Mouse (Mus musculus): ENCODE results near the gene H2afv. TPM values are rescaled to one million over a fixed set of nuclear protein-coding genes. Genes with fewer than 3 reads are reported as not detected.
A peak's percentile ranks its signal among the peaks of the same experiment; 100 is the strongest.

Gene H2afv
- 100 to 1,000 TPM; 131 to 311 (median 156) TPM for polyA plus RNA-seq (2017; shearing (Covaris generic))

DNA sequence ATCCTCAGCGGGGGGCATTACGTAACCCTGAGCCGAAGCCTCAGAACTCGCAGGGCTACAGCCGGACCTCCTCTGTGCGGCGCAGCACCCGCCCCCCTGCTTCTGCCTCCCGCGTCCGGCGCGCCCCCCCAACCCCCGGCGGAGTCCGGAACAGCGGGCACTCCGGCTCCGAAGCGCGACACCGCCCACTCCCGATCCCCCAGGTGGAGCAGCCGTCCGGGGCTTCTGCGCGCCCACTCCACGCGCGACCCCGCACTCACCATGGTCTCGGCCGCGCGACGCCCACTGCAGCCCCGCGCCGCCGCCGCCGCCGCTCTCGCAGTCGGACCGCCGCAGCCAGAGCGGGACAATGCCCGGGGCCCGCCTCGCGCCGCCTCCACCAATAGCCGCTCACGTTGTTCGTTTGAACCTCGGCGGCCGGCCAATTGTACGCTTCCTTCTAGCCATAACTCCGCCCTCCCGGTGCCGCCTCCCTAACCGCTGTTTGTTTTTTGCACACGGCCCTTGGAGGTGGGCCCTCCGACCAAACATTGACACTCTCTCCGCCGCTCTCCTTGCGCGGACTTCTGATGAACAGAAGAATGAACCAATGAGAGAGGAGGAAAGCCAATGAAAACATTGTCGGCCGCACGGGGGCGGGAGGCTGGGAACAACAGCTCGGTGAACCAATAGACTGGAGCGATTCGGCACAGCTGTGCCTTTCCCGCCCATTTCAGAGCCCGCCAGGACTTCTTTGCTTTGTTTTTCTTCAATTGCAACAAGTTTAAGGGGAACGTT lies at the start of gene H2afv:
Gene H2afv (minus strand): TSS at position 367 of the 777 bp plus-strand sequence.
- ATAC-seq: peak; percentile 95

DNA sequence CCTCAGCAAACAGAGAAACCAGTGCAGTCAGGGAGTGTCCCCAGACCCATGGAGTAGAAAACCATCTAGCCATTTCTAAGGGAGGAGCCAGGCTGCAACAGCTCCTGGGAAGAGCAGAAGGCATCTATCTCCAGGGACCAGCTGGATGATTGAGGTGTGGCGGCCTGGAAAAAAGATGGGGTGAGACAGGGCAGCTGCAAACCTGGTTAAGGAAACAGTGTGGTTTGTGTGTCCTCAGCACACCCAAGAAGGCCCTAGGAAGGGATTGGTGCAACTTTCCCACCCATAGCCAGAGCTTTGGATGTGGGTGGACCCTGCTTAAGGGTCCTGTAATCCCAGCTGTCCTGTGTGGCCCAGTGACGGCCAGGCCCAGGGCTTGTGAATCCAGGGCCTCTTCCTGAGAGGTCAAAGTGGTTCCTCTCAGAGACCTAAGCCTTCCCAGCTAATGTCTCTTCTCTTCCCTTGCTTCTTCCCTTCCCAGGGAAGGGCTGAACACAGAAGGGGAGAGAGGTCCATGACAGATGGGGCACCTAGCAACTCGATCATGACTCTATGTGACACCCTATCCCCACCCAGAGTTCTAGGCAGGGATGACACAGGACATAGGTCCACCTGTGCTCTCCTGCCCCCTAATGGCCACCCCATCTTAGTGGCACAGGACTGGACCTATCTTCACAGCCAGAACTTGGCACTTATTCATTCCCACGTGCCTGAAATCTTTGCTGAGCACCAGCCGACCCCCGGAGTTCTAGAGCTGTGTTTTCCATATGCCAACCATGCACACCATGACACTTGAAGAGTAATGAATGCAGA lies 45.7 kb upstream of the H2afv start:
- peak; percentile 46 for ATAC-seq

DNA sequence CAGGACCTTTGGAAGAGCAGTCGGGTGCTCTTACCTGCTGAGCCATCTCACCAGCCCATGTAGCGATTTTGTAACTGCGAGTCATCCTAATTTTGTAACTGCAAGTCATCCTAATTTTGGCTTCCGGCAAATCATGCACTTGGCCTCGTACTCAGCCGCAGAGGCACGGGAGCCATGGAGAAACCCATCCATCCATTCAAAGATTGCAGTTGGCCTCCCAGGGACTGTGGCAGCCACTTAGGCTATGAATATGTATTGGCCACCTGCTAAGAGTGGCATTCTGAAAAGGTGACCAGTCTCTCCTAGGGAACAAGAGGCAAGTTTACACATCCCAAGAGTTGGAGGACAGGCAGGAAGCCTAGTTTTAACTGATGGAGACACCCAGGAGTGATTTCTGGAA lies 45.0 kb upstream of the H2afv start:
- ATAC-seq: no peak

DNA sequence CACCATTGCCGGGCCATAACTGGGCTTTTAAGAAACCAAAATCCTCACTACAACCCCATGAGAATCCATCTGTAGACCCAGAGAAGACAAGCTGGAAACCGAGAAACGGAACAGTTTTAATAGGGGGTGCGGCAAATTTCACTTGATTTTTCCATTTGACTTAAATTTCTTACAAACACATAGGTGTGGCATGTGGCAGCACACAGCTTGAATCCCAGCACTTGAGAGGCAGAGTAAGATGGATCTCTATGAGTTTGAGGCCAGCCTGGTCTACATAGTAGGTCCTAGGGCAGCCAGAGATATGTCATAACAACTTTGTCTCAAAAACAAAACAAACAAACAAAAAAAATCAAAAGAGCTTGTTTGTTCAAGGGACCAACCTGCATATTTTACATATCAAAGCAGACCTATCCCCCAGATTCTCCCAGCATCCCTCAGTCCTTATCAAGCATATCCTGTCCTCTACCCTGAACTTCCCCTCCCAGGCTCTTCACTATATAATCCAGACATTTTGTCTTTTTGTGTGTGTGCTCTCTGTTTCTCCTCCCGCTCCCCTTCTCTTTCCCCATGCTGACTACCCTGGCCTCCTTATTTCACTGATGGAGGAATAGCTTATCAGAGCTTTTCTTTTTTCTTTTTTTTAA lies 43.9 kb upstream of the H2afv start:
- no peak for ATAC-seq

DNA sequence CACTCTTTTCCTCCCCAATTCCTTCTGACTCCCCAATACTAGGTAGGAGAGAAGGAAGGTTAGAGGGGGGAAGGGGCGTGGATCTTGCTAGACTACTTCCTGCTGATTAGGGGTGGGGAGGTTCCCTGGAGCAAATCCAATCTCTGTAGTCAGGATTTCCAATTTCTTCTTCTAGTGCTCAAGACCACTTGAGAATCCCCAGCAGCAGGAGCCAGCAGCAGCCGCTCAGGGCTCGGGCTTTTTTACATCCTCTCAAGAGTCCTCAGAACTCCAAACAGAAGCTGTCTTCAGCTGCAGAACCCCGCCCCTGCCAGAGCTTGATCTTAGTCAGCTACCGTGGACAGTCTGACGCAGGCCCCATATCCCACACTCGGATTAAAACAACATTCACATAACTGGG lies 43.3 kb upstream of the H2afv start:
- no peak for ATAC-seq

DNA sequence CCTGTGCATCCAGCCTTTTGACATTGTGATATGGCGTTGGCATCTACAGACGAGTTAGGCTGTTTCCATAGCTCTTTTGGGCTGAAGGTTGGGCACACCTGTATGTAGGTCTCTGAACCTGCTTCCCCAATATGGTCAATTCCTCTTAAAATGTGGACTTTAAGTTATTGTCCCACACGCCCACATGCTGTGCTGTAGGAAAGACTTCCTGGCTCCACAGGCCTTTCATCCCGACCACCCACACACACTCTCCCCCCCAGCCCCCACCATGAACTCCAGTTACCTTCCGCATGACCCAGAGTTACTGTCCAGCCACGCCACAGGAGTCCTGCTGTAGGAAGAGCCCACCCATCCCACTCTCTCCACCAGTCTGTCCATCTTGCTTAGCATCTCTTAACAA lies 42.7 kb upstream of the H2afv start:
- ATAC-seq: no peak

DNA sequence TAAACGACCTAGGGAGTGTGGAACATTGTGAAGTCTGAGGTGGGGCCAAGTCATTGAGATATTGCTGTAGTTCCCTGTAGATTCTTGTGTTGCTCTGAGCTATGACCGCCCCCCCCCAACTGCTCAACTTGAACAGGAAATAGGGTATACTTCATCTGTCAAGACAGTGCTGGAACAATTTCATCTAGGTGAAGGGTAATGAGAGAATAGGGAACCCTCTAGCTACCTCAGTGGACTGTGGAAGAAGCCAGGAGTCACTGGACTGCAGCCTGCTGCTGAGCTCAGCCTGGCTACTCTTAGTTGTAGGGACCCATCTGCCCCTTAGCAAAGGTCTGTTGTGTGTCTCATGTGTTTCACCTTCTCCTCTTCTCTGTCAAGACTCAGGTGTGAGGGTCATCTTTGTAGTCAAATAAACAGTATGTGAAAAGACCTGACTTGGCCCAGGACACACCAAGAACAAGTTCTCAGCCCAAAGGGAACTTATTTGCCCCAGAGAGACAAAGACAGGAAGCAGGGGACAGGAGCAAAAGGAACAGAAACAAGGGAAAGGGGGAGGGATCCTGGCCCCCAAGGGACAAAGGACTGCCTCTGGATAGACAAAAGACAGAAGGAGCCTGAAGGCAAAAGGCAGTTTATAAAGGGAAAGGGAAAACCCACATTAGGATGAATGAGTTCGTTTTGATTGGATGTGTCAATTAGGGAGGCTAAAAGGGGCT lies 40.2 kb upstream of the H2afv start:
- no peak for ATAC-seq

DNA sequence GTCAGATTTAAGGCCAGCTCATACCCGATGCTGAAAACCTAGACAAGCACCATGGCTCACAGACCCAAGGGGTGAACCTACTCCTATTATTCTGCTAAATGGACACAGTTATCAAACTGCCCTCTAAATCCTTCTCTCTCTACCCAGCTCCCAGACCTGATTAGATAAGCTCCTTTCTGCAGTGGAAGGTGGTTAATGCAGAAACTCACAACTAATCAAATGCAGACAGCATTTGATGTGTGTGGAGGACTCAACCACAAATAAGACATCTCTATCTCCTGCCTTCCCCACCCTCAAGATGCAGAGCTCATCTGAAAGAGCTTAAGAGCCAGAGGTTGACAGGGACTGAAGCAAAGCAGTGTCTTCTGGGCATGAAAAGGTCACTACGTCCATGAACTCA lies 38.9 kb upstream of the H2afv start:
- no peak for ATAC-seq

DNA sequence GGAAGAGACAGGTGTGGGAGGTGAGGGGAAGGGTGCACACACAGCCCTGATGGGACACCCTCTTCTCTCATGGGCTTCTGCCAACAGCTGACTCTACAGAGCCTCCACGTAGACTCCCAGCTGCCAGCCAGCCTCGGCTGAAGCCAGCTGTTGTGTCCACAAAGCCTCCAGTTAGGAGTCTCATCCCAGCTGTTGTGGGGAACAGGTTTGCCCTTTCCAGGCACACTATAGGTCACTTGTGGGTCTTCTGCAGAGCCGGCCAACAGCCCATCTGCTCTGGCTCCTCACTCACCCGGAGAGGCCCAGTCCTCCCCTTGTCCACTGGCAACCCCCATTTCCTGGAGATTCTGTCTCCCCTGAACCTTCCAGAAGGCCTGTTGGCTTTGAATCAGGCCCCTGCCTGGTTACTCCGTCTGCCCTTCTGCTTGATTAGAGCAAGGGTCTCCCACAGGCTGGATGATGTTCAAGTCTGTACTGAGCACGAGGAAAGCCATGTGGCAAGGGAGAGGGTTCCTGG lies 37.5 kb upstream of the H2afv start:
- ATAC-seq: no peak

DNA sequence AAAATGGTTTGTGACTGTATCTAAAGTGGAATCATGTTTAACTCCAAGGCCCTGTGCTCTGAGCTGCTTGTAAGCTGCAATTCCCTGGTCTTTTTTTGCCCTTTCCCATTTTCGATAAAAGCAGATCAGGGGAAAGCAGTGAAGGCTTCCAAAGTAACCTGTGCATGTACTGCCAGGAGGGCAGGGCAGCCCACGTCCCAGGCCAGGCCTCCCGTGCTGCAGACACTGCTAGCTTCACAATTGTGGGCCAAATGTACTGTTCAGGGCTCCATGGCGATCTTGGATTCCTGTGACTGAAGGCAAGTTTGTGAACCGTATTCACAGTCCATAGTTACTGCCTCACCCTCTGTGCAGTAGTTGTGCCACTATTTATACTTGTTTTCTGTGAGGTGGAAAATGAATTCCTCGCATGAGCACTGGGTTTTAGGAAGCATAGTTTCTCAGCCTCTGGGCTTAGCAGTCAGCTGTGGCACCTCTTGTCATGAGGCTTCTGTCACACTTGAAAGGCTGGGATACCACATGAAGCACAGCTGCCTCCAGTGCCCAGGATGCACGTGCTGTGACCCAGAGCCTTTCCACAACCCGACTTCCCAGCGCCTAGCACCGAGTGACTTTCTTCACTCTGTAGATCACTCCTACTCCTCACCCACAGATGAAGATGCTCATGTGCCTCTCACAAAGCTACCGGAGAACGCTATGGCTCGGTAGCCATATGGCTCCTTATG lies 36.6 kb upstream of the H2afv start:
- no peak for ATAC-seq

DNA sequence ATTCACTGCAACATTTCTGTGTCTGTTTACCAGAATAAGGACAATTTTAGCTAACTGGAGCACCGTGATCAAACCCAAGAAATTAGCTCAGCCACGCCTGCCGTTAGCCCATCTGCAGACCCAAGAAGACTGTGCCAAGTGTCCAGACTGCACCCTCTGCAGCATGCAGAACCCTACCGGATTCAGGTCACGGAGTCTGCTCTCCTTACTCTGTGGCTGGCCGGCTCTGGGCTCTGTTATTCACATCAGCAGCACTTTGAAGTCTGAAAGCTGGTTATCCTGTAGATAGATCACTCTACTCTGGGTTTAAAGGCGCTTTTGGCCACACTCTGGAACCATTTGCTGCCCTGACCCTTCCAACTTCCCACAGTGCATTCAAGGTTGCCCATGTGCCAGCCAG lies 35.9 kb upstream of the H2afv start:
- no peak for ATAC-seq

DNA sequence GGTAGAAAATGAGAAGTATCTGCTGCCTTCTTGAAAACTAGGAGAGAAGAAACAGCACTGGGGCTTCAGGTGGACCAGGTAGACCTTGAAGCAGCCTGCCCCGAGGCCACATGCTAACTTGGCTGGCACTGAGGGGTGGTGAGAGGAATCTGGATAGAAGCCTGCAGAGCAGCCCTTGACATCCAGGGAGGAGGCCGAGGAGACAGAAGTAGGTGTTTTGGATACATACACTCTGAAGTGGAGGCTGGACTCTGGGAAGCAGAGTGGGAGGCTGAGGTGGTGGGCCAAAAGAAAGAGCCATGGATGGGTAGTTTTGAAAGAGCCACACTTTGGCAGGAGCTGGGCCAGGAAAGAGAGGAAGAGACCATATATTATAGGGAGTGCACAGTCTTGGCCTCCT lies 35.0 kb upstream of the H2afv start:
- ATAC-seq: no peak

DNA sequence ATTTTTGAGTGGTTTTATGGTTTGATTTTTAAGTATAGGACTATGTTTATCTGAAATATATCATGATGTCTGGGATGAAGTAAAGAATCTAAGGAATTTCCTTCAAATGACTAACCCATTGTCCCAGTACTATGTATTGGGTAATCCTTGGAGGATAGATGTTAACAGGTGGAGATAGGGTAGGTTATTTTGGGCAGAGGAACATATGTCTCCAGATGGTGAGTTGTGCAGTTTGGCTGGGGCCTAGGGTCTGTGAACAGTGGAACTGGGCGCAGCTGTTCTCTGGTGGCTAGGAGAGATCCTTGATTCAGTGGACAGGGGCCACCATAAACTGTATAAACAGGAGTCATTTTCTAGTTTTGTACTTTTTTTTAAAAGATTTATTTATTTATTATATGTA lies 33.1 kb upstream of the H2afv start:
- ATAC-seq: no peak

DNA sequence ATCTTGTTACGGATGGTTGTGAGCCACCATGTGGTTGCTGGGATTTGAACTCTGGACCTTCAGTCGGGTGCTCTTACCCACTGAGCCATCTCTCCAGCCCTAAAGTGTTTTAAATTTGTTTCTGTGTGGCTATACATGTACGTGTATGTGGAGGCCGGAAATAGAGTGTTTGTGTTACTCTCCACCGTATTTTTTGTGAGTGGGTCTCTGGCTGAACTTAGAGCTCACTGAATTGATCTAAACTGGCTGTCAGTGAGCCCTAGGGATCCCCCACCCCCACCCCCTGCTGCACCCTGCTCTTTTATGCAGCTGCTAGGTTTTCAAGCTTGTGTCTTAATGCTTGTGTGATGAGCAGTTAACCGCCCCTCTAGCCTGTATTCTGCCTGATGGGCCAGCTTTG lies 32.6 kb upstream of the H2afv start:
- ATAC-seq: no peak

DNA sequence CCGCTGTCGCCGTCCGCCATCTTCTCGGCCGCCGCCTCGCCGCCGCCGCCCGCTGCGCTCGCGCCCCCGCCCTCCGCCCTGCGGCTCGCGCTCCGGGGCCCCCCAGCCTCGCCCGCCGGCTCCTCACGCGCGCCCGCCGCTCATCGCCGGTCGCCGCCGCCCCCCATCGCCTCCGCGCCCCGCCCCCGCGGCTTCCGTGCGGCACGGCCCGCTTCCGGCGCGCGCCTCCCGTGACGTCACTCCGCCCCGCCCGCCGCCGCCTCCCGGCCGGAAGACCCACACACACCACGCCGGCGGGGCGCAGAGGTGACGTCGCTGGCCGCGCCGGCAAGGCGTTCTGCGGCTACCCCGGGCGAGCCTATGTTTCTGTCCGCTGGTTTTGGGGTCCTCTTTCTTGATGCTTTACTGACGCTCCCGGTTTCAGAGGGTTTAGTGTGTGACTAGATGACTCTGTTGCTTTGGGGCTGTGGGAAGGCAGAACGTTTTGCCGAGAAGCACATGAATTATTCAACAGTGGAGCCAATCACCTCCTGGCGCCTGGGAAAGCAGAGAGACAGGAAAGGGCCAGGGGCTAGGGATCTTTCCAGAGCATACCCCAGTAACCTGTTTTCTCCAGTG lies 31.7 kb upstream of the H2afv start, which contains the start of gene Purb:
Gene Purb (minus strand): TSS at position 51 of the 618 bp plus-strand sequence.
- ATAC-seq: peak; percentile 84

DNA sequence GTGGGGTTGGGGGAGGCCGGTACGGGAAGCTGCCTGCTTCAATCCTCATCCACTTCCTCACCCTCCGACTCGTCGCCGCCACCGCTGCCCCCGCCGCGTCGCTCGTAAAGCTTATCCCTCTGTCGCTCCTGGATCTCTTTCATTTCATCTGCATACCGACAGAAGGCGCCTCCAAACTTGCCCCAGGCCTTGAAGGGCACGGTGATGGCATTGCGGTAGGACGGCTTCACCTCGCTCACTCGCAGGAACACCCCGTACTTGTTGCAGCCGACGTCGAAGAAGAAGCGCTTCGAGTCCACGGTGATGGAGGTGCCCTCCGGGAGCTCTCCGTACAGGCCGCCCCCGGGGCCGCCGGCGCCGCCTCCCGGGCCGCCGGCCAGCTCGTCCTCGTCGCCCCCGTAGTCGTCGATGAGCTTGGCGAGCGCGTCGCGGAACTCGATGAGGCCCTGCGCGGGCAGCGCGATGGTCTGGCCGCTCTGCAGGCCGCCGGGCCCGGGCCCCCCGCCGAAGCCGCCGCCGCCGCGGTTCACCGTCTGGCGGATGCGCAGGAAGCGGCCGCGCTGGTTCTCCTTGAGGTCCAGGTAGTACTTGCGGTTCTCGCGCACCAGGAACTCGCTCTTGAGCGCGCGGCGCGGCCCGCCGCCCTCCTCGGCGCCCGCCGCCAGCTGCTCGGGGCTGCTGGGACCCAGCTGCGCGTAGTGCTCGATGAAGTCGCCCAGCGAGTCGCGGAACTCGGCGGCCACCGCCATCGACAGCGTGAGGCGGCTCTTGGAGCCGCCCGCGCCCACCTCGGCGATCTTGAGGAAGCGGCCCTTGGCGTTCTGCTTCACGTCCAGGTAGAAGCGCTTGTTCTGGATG lies 30.9 kb upstream of the H2afv start:
- peak; percentile 45 for ATAC-seq

DNA sequence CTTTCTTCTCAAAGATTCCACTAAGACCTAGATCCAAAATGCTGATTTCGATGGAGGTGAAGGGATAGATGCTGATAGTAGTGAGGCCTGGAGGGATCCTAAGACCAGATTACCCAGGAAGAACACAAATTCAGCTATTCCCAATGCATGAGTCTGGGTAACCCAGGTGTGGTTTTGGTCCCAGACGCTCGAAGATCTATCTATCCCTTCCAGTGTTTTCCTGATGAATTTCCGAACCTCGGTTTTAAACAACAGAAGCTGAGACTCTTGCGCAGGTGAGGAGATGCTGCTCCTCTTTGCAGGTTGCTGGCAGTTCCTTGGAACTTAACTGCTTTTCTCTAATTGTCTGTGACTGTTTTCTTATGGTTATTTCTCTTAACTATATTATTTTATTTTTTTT lies 30.1 kb upstream of the H2afv start:
- ATAC-seq: no peak

DNA sequence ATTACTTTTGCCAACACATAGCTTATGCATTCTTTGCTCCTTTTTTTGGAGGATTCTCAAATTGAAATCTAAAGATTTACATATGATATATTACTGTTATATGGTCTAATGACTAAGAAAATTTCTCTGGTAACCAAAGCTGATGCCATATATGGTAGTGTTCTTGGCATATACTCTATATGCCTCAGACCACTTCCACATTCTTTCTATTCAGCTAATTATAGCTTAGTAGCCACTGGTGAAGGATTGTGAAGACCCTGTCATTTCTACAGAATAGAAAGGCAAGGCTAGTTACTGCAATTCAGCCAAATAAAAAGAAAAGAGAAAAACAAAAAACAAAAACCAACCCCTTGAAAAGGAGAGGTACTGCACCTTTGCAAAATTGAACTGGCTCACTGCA lies 27.8 kb upstream of the H2afv start:
- no peak for ATAC-seq

DNA sequence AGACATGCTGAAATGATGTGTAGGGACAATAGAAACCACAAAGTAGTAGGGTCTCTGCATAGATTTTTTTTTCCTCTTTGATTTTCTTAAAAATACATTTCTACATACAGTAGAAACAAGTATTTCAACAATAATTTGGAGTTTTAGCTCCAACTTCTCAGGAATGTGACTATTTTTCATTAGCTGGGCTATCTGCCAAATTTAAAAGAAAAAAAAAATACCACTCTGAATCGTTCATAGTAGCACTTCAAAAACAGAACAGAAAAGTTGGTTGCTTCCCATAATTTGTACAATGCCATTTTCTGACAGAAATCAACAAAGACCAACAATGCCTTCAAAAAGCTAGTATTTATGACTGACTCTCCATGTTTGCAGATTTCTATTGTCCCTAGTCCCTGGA lies 27.2 kb upstream of the H2afv start:
- no peak for ATAC-seq

DNA sequence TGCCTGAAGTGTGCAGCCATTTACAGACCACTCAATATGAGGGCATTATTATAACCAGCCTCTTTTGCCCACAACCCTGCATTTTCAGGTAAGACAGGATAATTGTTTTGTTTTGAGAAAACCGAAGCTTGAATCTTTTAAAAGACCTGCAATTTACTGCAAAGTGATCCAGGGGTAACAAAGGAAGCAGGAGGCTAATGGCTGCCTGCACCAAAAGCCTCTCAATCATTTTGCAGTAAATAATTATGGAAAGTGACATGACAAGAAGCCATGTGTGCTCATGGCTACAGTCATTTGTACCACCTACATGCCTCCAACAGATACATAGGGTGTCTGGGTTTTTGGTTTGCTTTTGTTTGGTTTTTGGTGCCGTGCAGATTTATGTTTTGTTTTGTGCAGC lies 26.8 kb upstream of the H2afv start:
- no peak for ATAC-seq

All from inflammation-experienced regulatory T-cells, adult 6 months (primary cell).